Mouse (Mus musculus): ENCODE measurements at regions not wholly inside any gene's neighbourhood (a gene's known extent, or its start where the extent isn't known, plus 50 kb on each side); places are given as distances from the start of the nearest gene placed in this dataset.
A peak's percentile ranks its signal among the peaks of the same experiment; 100 is the strongest.

DNA sequence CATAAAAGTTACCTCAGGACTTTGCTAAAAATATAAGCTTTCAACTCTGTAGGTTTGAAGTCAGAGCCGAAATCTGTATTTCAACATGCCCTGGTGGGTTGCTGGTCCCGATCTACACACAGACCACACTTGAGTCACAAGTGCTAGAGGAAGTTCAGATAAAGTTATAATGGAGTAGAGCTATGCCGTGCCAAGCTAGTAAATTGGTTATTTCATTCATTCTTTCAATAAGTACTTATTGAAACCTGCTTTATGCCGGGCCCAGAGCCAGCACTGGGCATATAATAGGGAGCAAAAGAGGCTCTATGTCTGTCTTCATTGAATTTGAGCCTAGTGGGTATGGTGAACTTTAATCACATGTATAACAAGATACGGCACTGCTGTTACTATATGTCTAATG, 127.6 kb upstream of the Adamts9 start:
- no peak overlapping the region for H3K27ac ChIP-seq (ENCODE audit: low read length)
- ATAC-seq, result no peak
- no peak overlapping the region for H3K4me2 ChIP-seq (ENCODE audit: low read length)
- 51% methylated on average over 5 of the region's 5 CpGs for WGBS
- H3K36me3 ChIP-seq (ENCODE audit: control insufficient read depth, insufficient read depth), result no peaks in the 10 kb centered on the region
- H3K9ac ChIP-seq (replicated peaks; ENCODE audit: low read depth, low read length), result no peak overlapping the region
- no peaks in the 10 kb centered on the region for H3K9me3 ChIP-seq (ENCODE audit: control insufficient read depth, low read length)
- no peaks in the 10 kb centered on the region for H3K27me3 ChIP-seq (replicated peaks; ENCODE audit: control insufficient read depth, insufficient read depth, low read length)
- H3K4me1 ChIP-seq (replicated peaks; ENCODE audit: control insufficient read depth, insufficient read depth, low read length), result peaks cover 6% of the 10 kb centered on the region
- no peak overlapping the region for H3K4me3 ChIP-seq (replicated peaks; ENCODE audit: low read length)

DNA sequence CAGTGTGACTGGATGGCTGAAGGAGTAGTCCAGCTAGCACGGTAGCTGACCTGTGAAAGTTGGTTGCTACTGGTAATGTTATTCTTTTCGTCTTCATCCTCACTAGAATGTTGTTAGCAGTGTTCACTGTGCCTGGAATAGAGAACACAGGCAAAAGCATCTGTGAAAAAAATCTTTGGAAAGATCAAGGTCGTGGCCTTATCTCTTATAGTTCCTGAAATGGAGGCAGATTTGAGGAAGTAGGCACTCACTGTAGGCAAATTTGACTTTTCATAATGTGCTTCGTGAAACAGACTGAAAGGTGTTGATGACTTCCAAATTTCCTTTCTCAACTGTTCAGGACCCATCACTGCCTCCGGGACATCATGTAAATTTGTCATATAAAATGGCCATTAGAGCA, 124.5 kb upstream of the Adamts9 start:
- no peak overlapping the region for H3K4me2 ChIP-seq (ENCODE audit: low read length)
- no peak overlapping the region for H3K9ac ChIP-seq (replicated peaks; ENCODE audit: low read depth, low read length)
- H3K4me3 ChIP-seq (replicated peaks; ENCODE audit: low read length), result no peak overlapping the region
- H3K27me3 ChIP-seq (replicated peaks; ENCODE audit: control insufficient read depth, insufficient read depth, low read length), result no peaks in the 10 kb centered on the region
- no peaks in the 10 kb centered on the region for H3K9me3 ChIP-seq (ENCODE audit: control insufficient read depth, low read length)
- no peak overlapping the region for H3K27ac ChIP-seq (ENCODE audit: low read length)
- ATAC-seq, result no peak
- peaks cover 6% of the 10 kb centered on the region for H3K4me1 ChIP-seq (replicated peaks; ENCODE audit: control insufficient read depth, insufficient read depth, low read length)
- H3K36me3 ChIP-seq (ENCODE audit: control insufficient read depth, insufficient read depth), result no peaks in the 10 kb centered on the region
- WGBS, result 91% methylated on average over 5 of the region's 5 CpGs

DNA sequence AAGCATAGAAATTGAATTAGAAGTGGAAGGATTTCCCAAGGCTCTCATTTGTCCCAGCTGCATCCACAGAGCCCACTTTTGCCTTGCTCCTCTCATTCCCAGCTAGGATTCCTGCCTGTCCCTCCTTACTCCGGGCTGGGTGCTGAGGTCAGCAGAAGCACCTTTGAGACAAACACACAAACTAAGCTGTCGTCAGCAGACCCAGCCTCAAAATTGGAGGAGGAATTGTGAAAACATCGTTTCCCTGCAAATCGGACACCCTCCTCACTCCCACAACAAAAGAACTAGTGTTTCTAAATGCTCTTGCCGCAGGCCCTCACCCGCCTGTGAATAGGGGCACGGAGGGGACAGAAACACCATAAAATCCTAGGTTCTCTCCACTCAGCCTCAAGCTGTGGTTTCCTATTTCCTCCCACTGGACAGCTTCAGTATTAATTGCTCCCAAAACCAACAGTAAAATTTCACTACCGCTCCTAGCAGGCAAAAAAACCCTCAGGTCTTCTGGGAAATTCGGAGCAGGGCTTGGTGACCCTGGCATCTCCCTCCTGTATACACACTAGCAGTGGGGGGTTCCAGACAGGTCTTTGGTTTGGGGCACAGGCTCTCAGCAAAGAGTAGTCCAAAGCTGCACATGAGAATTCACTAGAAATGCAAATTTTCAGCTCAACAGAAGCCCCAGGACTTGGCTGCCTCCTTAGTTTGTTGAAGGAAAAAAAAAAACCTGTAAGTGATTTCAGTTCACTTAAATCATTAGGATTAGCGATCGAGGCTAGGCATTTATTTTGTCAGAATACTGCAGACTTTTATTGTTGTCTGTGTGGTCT, 123.5 kb upstream of the Adamts9 start:
- Histone ChIP-seq H3K27me3 (replicated peaks; ENCODE audit: control insufficient read depth, insufficient read depth, low read length) (no peaks in the 10 kb centered on the region), H3K9me3 (ENCODE audit: control insufficient read depth, low read length) (no peaks in the 10 kb centered on the region), H3K36me3 (ENCODE audit: control insufficient read depth, insufficient read depth) (no peaks in the 10 kb centered on the region), H3K27ac (ENCODE audit: low read length) (peak overlapping the region; percentile 8), H3K4me3 (replicated peaks; ENCODE audit: low read length) (no peak overlapping the region), H3K4me1 (replicated peaks; ENCODE audit: control insufficient read depth, insufficient read depth, low read length) (peaks cover 6% of the 10 kb centered on the region), H3K4me2 (ENCODE audit: low read length) (peak overlapping the region; percentile 14), H3K9ac (replicated peaks; ENCODE audit: low read depth, low read length) (no peak overlapping the region)
- peak; percentile 67 for ATAC-seq
- 10% methylated on average over 11 of the region's 11 CpGs for WGBS

DNA sequence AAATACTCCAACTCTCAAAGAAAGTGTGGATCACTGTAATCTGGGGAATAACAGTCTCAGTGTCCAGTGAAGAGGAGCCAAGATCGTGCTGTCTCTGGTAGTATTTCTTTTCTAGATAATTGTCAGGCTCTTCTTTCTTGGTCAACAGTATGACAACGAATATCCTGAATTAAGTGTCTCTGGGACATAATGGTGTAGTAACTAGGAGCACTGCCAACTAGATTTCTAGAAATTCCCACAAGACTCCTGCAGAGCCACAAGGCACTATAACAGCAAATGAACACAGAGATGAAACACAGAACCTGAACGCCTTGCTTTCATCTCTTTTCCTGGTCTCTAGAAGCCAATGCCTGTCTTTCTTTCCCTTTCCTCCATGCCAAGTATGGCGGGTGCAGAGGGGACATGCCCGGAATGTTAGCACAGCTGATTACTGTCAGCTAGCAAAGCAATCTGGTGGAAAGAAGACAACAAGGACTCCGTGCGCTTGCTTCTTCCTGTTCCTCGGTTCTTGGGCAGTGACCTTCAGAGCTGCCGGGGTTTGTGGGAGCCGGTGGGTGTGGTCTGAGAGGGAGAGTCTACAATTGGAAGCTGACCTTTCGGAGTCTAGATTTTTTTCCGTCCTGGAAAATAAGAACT, 122.7 kb upstream of the Adamts9 start:
- Histone ChIP-seq H3K9ac (replicated peaks; ENCODE audit: low read depth, low read length) (no peak overlapping the region), H3K27me3 (replicated peaks; ENCODE audit: control insufficient read depth, insufficient read depth, low read length) (no peaks in the 10 kb centered on the region), H3K4me3 (replicated peaks; ENCODE audit: low read length) (no peak overlapping the region), H3K4me2 (ENCODE audit: low read length) (peak overlapping the region; percentile 14; the same call in 1 of the 2 replicates), H3K27ac (ENCODE audit: low read length) (no peak overlapping the region; the same call in 1 of the 2 replicates), H3K36me3 (ENCODE audit: control insufficient read depth, insufficient read depth) (no peaks in the 10 kb centered on the region), H3K4me1 (replicated peaks; ENCODE audit: control insufficient read depth, insufficient read depth, low read length) (peaks cover 6% of the 10 kb centered on the region), H3K9me3 (ENCODE audit: control insufficient read depth, low read length) (no peaks in the 10 kb centered on the region)
- 63% methylated on average over 12 of the region's 12 CpGs for WGBS
- ATAC-seq, result no peak

DNA sequence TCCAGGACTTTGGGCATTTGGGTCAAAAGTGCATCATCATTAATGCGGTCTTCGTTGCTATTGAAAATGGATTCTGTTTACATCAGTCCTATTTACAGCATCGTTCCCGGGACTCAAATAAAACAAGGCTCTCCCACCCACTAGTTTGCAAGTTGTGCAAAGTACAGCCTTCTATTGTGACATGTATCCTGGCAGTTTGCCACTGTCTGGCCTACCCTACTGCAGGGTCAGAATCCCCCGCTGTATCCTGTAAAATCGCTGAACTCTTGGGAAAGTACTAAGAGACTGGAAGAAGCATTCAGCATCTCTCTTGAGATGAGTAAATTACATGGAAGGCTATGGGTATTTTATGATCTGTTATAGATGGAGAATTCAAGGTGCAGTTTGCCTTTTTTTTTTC, 122.1 kb upstream of the Adamts9 start:
- H3K9ac ChIP-seq (replicated peaks; ENCODE audit: low read depth, low read length), result no peak overlapping the region
- H3K36me3 ChIP-seq (ENCODE audit: control insufficient read depth, insufficient read depth), result no peaks in the 10 kb centered on the region
- WGBS, result 27% methylated on average over 6 of the region's 6 CpGs
- no peak overlapping the region for H3K4me3 ChIP-seq (replicated peaks; ENCODE audit: low read length)
- no peaks in the 10 kb centered on the region for H3K9me3 ChIP-seq (ENCODE audit: control insufficient read depth, low read length)
- H3K27me3 ChIP-seq (replicated peaks; ENCODE audit: control insufficient read depth, insufficient read depth, low read length), result no peaks in the 10 kb centered on the region
- H3K4me2 ChIP-seq (ENCODE audit: low read length), result no peak overlapping the region
- H3K27ac ChIP-seq (ENCODE audit: low read length), result no peak overlapping the region
- peaks cover 6% of the 10 kb centered on the region for H3K4me1 ChIP-seq (replicated peaks; ENCODE audit: control insufficient read depth, insufficient read depth, low read length)
- ATAC-seq, result no peak

DNA sequence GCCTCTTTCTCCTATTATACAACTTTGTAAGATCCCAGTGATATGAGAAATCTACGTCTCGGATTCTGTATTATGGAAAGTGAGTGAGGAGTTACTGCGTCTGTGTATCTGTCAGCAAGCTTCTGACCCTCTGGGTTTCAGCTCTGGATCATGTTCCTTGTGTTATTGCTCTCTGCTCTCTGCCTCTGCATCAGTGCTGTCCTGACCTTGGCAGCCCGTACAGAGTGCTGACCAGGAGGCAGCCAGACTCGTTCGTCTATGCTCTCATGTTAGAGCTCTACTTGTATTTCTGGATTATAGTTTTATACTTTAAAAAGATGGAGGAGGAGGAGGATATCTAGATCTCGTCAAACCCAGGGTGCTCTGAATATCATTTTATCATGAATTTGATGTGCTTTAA, 121.1 kb upstream of the Adamts9 start:
- no peaks in the 10 kb centered on the region for H3K27me3 ChIP-seq (replicated peaks; ENCODE audit: control insufficient read depth, insufficient read depth, low read length)
- no peak overlapping the region for H3K4me2 ChIP-seq (ENCODE audit: low read length)
- H3K27ac ChIP-seq (ENCODE audit: low read length), result no peak overlapping the region
- 92% methylated on average over 7 of the region's 7 CpGs for WGBS
- no peaks in the 10 kb centered on the region for H3K9me3 ChIP-seq (ENCODE audit: control insufficient read depth, low read length)
- peaks cover 6% of the 10 kb centered on the region for H3K4me1 ChIP-seq (replicated peaks; ENCODE audit: control insufficient read depth, insufficient read depth, low read length)
- H3K4me3 ChIP-seq (replicated peaks; ENCODE audit: low read length), result no peak overlapping the region
- no peak overlapping the region for H3K9ac ChIP-seq (replicated peaks; ENCODE audit: low read depth, low read length)
- ATAC-seq, result no peak
- no peaks in the 10 kb centered on the region for H3K36me3 ChIP-seq (ENCODE audit: control insufficient read depth, insufficient read depth)

DNA sequence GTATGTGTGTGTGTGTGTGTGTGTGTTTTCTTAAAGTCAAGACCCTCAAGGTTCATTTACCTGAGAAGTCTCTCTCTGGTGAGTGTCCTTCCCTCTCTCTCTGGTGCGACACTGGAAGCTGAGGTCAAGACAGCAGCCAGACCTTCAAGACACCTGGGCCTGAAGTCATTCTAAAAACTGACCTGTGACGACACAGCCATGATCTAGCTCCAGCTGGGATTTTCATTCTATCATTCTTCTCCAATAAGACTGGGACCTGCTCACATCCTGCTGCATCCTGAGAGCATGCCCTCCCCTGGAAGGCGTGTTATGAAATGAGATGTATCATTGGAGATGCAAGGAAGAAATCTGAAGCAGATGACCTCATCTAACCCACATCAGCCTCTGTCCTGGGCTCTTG, 118.4 kb upstream of the Adamts9 start:
- Histone ChIP-seq H3K4me3 (replicated peaks; ENCODE audit: low read length) (no peak overlapping the region), H3K27me3 (replicated peaks; ENCODE audit: control insufficient read depth, insufficient read depth, low read length) (no peaks in the 10 kb centered on the region), H3K36me3 (ENCODE audit: control insufficient read depth, insufficient read depth) (no peaks in the 10 kb centered on the region), H3K9me3 (ENCODE audit: control insufficient read depth, low read length) (no peaks in the 10 kb centered on the region), H3K9ac (replicated peaks; ENCODE audit: low read depth, low read length) (no peak overlapping the region), H3K4me1 (replicated peaks; ENCODE audit: control insufficient read depth, insufficient read depth, low read length) (peaks cover 4% of the 10 kb centered on the region), H3K27ac (ENCODE audit: low read length) (no peak overlapping the region), H3K4me2 (ENCODE audit: low read length) (no peak overlapping the region)
- WGBS, result 71% methylated on average over 3 of the region's 3 CpGs
- ATAC-seq, result no peak

GRCm38 (mm10) chr6:93045524-93045923, 102.2 kb upstream of the Adamts9 start:
- 1% methylated on average over 2 of the region's 2 CpGs for WGBS
- no peak overlapping the region for H3K4me2 ChIP-seq (ENCODE audit: low read length)
- no peak overlapping the region for H3K4me3 ChIP-seq (replicated peaks; ENCODE audit: low read length)
- no peak overlapping the region for H3K27ac ChIP-seq (ENCODE audit: low read length)
- ATAC-seq, result no peak
- H3K9ac ChIP-seq (replicated peaks; ENCODE audit: low read depth, low read length), result no peak overlapping the region
- no peaks in the 10 kb centered on the region for H3K27me3 ChIP-seq (replicated peaks; ENCODE audit: control insufficient read depth, insufficient read depth, low read length)
- H3K9me3 ChIP-seq (ENCODE audit: control insufficient read depth, low read length), result no peaks in the 10 kb centered on the region
- H3K4me1 ChIP-seq (replicated peaks; ENCODE audit: control insufficient read depth, insufficient read depth, low read length), result no peaks in the 10 kb centered on the region
- H3K36me3 ChIP-seq (ENCODE audit: control insufficient read depth, insufficient read depth), result no peaks in the 10 kb centered on the region

GRCm38 (mm10) chr6:93041041-93041440, 97.7 kb upstream of the Adamts9 start:
- Histone ChIP-seq H3K27ac (ENCODE audit: low read length) (no peak overlapping the region), H3K36me3 (ENCODE audit: control insufficient read depth, insufficient read depth) (no peaks in the 10 kb centered on the region), H3K9me3 (ENCODE audit: control insufficient read depth, low read length) (peaks cover 4% of the 10 kb centered on the region; the same call in 1 of the 2 replicates), H3K9ac (replicated peaks; ENCODE audit: low read depth, low read length) (no peak overlapping the region), H3K27me3 (replicated peaks; ENCODE audit: control insufficient read depth, insufficient read depth, low read length) (no peaks in the 10 kb centered on the region), H3K4me1 (replicated peaks; ENCODE audit: control insufficient read depth, insufficient read depth, low read length) (no peaks in the 10 kb centered on the region), H3K4me3 (replicated peaks; ENCODE audit: low read length) (no peak overlapping the region), H3K4me2 (ENCODE audit: low read length) (no peak overlapping the region)
- ATAC-seq, result no peak
- WGBS, result 75% methylated on average over 3 of the region's 3 CpGs
